Mouse (Mus musculus) midbrain, embryonic 15.5 days (tissue): ENCODE results near the gene Tspan14. TPM values are rescaled to one million over a fixed set of nuclear protein-coding genes. Genes with fewer than 3 reads are reported as not detected.

Source experiments
- ATAC-seq: fragments of 200-750 bp; cut with Nextera tagmentation; replicated peaks from 2 replicates; pipeline ENCODE4 v1.8.0; 2017; ENCODE audit warnings: moderate TSS enrichment
- H3K27ac ChIP-seq: fragments of 300-500 bp; sonication (generic); 2 replicates; pipeline ENCODE4 v1.5.1; 2015; ENCODE audit warnings: mild to moderate bottlenecking, inconsistent platforms
- H3K27me3 ChIP-seq: fragments of 300-500 bp; sonication (generic); replicated peaks from 2 replicates; pipeline ENCODE4 v1.6.1; 2015; ENCODE audit warnings: inconsistent platforms
- H3K36me3 ChIP-seq: fragments of 300-500 bp; sonication (generic); replicated peaks from 2 replicates; pipeline ENCODE4 v1.6.1; 2015; ENCODE audit warnings: inconsistent platforms
- H3K4me1 ChIP-seq: fragments of 300-500 bp; sonication (generic); 2 replicates; pipeline ENCODE4 v1.6.1; 2015; ENCODE audit warnings: inconsistent platforms
- H3K4me2 ChIP-seq: fragments of 300-500 bp; sonication (generic); 2 replicates; pipeline ENCODE4 v1.6.1; 2015; ENCODE audit warnings: inconsistent platforms, mild to moderate bottlenecking, moderate library complexity
- H3K4me3 ChIP-seq: fragments of 300-500 bp; sonication (generic); 2 replicates; pipeline ENCODE4 v1.5.1; 2015; ENCODE audit warnings: mild to moderate bottlenecking, inconsistent platforms
- H3K9ac ChIP-seq: fragments of 300-500 bp; sonication (generic); 2 replicates; pipeline ENCODE4 v1.6.1; 2015; ENCODE audit warnings: mild to moderate bottlenecking, inconsistent platforms
- H3K9me3 ChIP-seq: fragments of 300-500 bp; sonication (generic); 2 replicates; pipeline ENCODE4 v1.6.1; 2016; ENCODE audit warnings: inconsistent platforms
- WGBS: fragments of 180-500 bp; shearing (Covaris S2); methylation state at CpG from one replicate; pipeline ENCODE4 v1.1.7; 2015; ENCODE audit warnings: mixed read lengths; 5-methylcytosine and 5-hydroxymethylcytosine counted together
- polyA plus RNA-seq: library from polyadenylated mRNA; unstranded; fragments of >200 nt; fragmentation: Nextera tagmentation; extraction: Ambion mirVana; gene quantifications from 2 replicates; pipeline ENCODE4 v1.2.1, GENCODE M21; 2015

Tspan14 gene
- polyA plus RNA-seq, 1 experiment from 2014 or later: 68.9 TPM

GRCm38 (mm10) chr14:40966862-40967597 lies 423 bp upstream of the Tspan14 start:
- H3K9me3 ChIP-seq: no peaks in the 10 kb centered on the region
- peak overlapping the region; percentile 89 for H3K4me2 ChIP-seq
- H3K9ac ChIP-seq: peak overlapping the region; percentile 95
- H3K27me3 ChIP-seq: no peaks in the 10 kb centered on the region
- H3K4me1 ChIP-seq: peaks cover 39% of the 10 kb centered on the region
- peak; percentile 91 for ATAC-seq
- H3K4me3 ChIP-seq: peak overlapping the region; percentile 98
- H3K27ac ChIP-seq: peak overlapping the region; percentile 93
- WGBS: under 1% methylated on average over 56 of the region's 62 CpGs
- no peaks in the 10 kb centered on the region for H3K36me3 ChIP-seq

GRCm38 (mm10) chr14:40965507-40966356 lies 875 bp downstream of the Tspan14 start:
- Histone ChIP-seq H3K4me1 (peaks cover 39% of the 10 kb centered on the region), H3K9ac (peak overlapping the region; percentile 95), H3K4me2 (peak overlapping the region; percentile 89), H3K27ac (peak overlapping the region; percentile 93), H3K36me3 (no peaks in the 10 kb centered on the region), H3K27me3 (no peaks in the 10 kb centered on the region), H3K9me3 (no peaks in the 10 kb centered on the region), H3K4me3 (peak overlapping the region; percentile 98)
- under 1% methylated on average over 15 of the region's 15 CpGs for WGBS
- ATAC-seq: no peak; the same call in 1 of the 2 replicates

GRCm38 (mm10) chr14:40964881-40965280 lies 1.7 kb downstream of the Tspan14 start:
- peak overlapping the region; percentile 89 for H3K4me2 ChIP-seq
- no peaks in the 10 kb centered on the region for H3K9me3 ChIP-seq
- H3K27me3 ChIP-seq: no peaks in the 10 kb centered on the region
- no peak overlapping the region for H3K9ac ChIP-seq
- peak overlapping the region; percentile 98 for H3K4me3 ChIP-seq
- H3K4me1 ChIP-seq: peaks cover 43% of the 10 kb centered on the region
- ATAC-seq: no peak
- no peaks in the 10 kb centered on the region for H3K36me3 ChIP-seq
- no peak overlapping the region for H3K27ac ChIP-seq

- H3K27ac ChIP-seq: no peak overlapping the region
- no peaks in the 10 kb centered on the region for H3K36me3 ChIP-seq
- ATAC-seq: no peak
- no peak overlapping the region for H3K9ac ChIP-seq
- H3K4me3 ChIP-seq: no peak overlapping the region
- H3K9me3 ChIP-seq: no peaks in the 10 kb centered on the region
- 93% methylated on average over 3 of the region's 3 CpGs for WGBS
- peak overlapping the region; percentile 89; the same call in 1 of the 2 replicates for H3K4me2 ChIP-seq
- no peaks in the 10 kb centered on the region for H3K27me3 ChIP-seq
- H3K4me1 ChIP-seq: peaks cover 48% of the 10 kb centered on the region
These were observed 2.4 kb downstream of the Tspan14 start for GRCm38 (mm10) chr14:40964214-40964610.

- Histone ChIP-seq H3K9ac (no peak overlapping the region), H3K27me3 (no peaks in the 10 kb centered on the region), H3K36me3 (no peaks in the 10 kb centered on the region), H3K27ac (no peak overlapping the region), H3K4me2 (no peak overlapping the region), H3K4me3 (no peak overlapping the region), H3K4me1 (peaks cover 53% of the 10 kb centered on the region), H3K9me3 (no peaks in the 10 kb centered on the region)
- 73% methylated on average over 3 of the region's 3 CpGs for WGBS
- no peak for ATAC-seq
These were observed 3.0 kb downstream of the Tspan14 start for GRCm38 (mm10) chr14:40963501-40964213.

- Histone ChIP-seq H3K27me3 (no peaks in the 10 kb centered on the region), H3K36me3 (no peaks in the 10 kb centered on the region), H3K27ac (no peak overlapping the region), H3K4me2 (no peak overlapping the region), H3K4me1 (peaks cover 62% of the 10 kb centered on the region), H3K4me3 (no peak overlapping the region), H3K9ac (no peak overlapping the region), H3K9me3 (no peaks in the 10 kb centered on the region)
- ATAC-seq: no peak
- 67% methylated on average over 11 of the region's 11 CpGs for WGBS
These were observed 4.0 kb downstream of the Tspan14 start for GRCm38 (mm10) chr14:40962365-40963290.

- no peaks in the 10 kb centered on the region for H3K27me3 ChIP-seq
- H3K9me3 ChIP-seq: no peaks in the 10 kb centered on the region
- H3K4me2 ChIP-seq: no peak overlapping the region
- WGBS: 40% methylated on average over 4 of the region's 4 CpGs
- ATAC-seq: no peak
- peaks cover 76% of the 10 kb centered on the region for H3K4me1 ChIP-seq
- no peaks in the 10 kb centered on the region for H3K36me3 ChIP-seq
- no peak overlapping the region for H3K27ac ChIP-seq
- H3K9ac ChIP-seq: no peak overlapping the region
- H3K4me3 ChIP-seq: no peak overlapping the region
These were observed 6.4 kb downstream of the Tspan14 start for GRCm38 (mm10) chr14:40960237-40960636.

- H3K9me3 ChIP-seq: no peaks in the 10 kb centered on the region
- 21% methylated on average over 3 of the region's 3 CpGs for WGBS
- H3K27ac ChIP-seq: 0 out of 2 replicates have a peak overlapping the region, but pooled peaks have one; percentile 11
- H3K4me3 ChIP-seq: no peak overlapping the region
- peaks cover 76% of the 10 kb centered on the region for H3K4me1 ChIP-seq
- H3K27me3 ChIP-seq: no peaks in the 10 kb centered on the region
- no peak overlapping the region for H3K4me2 ChIP-seq
- no peak for ATAC-seq
- no peaks in the 10 kb centered on the region for H3K36me3 ChIP-seq
- H3K9ac ChIP-seq: no peak overlapping the region
These were observed 7.0 kb downstream of the Tspan14 start for GRCm38 (mm10) chr14:40959586-40959985.

GRCm38 (mm10) chr14:40958986-40959381 lies 7.6 kb downstream of the Tspan14 start:
- Histone ChIP-seq H3K27me3 (no peaks in the 10 kb centered on the region), H3K9me3 (no peaks in the 10 kb centered on the region), H3K36me3 (no peaks in the 10 kb centered on the region), H3K4me1 (peaks cover 76% of the 10 kb centered on the region), H3K27ac (peak overlapping the region; percentile 53; the same call in 1 of the 2 replicates), H3K4me3 (no peak overlapping the region), H3K4me2 (no peak overlapping the region), H3K9ac (no peak overlapping the region)
- no peak for ATAC-seq
- WGBS: 49% methylated on average over 2 of the region's 2 CpGs

- Histone ChIP-seq H3K4me3 (no peak overlapping the region), H3K36me3 (no peaks in the 10 kb centered on the region), H3K27me3 (no peaks in the 10 kb centered on the region), H3K27ac (peak overlapping the region; percentile 53), H3K9ac (no peak overlapping the region), H3K4me2 (no peak overlapping the region), H3K9me3 (no peaks in the 10 kb centered on the region), H3K4me1 (peaks cover 75% of the 10 kb centered on the region)
- ATAC-seq: no peak
- 27% methylated on average over 4 of the region's 4 CpGs for WGBS
These were observed 8.3 kb downstream of the Tspan14 start for GRCm38 (mm10) chr14:40958083-40958985.
